Mouse (Mus musculus) cerebellum, postnatal 36 days (tissue): ENCODE measurements around the gene Nab1.
"Not testable (repeated sequence)": the region's sequence is repeated elsewhere in the genome, so short reads cannot be mapped to it uniquely, and the experiment has no call there.

Source experiments
- DNase-seq, 2 experiments: peaks; one replicate each; pipeline ENCODE4 v3.0.0; 2021 to 2022; ENCODE audit warnings: mixed read lengths in 2 of 2

Nab1 gene

DNA sequence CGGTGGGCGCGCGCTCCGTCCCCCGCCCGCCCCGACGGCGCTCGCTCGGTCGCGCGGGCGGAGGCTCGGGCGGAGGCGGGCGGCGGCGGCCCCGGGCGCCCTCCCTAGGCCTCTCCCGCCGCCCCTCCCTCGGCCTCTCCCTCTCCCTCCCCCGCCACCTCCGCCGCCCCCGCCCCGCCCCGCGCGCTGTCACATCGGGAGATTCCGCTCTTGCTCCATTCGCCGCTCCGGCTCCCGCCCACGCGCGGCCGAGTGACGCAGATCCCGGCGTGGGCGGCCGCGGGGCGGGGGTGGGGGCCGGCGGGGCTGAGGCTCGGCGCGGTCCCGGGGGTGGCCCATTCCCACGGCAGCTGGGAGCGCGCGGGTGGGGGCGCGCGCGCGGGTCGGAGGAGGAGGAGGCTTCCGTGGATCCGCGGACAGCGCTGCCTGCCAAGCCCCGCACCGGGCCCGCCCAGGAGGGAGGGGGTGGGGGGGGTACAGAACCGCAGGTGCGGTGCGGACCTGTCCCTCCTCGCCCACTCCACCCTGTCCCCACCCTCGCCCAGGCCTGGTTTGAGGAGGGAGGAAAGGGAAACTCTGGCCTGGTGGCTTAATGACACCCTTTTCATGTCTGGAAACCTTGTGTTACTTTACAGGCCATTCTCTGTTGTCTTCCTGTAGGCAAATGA is at the start of gene Nab1:
Nab1 (minus strand) TSS at position 366 of the 668 bp plus-strand sequence.
- DNase-seq = peak; percentile 77 to 88

DNA sequence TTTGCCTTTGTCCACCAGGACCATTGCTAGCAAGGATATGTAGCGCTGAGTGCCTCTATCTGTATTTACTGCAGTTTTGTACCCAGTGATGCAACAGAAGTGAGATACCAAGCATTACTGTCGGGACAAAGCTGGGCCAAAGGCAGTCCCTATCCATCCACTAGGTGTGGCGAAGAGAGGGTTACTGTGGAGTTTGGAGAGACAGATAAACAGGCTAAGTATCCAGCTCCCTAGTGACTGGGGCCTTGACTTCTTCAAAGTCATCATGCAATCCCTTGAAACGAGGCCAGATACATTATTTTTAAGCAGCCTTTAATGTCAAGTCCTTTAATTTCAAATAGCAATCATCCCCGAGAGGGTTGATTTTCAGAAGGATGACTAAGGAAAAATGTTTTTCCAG is 47.0 kb upstream of the Nab1 start:
- no peak for DNase-seq

DNA sequence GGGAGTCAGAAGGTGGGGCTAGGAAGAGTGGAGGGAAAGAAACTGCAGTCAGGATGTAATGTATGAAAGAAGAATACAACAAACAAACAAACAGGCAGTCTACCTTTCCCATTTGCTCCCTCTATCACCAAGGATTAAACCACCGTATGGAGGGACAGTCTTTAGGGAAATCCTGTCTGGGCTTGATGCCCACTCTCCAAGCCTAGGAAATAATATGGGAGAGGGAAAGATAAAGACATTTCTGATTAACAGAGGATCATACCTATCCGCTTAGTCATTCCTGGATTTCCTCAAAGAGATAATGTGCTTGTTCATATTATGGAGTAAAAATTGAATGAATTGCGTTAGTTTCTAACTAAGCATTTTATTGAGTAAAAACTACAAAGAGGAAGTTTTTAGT is 46.3 kb upstream of the Nab1 start:
- DNase-seq = no peak

DNA sequence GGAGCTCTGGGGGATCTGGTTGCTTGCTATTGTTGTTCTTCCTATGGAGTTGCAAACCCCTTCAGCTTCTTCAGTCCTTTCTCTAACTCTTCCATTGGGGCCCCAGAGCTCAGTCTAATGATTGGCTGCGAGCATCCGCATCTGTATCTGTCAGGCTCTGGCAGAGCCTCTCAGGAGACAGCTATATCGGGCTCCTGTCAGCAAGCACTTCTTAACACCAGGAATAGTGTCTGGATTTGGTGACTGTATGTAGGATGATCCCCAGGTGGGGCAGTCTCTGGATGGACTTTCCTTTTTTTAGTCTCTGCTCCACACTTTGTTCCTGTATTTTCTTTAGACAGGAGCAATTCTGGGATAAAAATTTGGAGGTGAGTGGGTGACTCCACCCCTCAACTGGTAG is 39.6 kb upstream of the Nab1 start:
- DNase-seq = not testable (repeated sequence)

GRCm38 (mm10) chr1:52529933-52530332 is 29.5 kb upstream of the Nab1 start:
- no peak for DNase-seq

DNA sequence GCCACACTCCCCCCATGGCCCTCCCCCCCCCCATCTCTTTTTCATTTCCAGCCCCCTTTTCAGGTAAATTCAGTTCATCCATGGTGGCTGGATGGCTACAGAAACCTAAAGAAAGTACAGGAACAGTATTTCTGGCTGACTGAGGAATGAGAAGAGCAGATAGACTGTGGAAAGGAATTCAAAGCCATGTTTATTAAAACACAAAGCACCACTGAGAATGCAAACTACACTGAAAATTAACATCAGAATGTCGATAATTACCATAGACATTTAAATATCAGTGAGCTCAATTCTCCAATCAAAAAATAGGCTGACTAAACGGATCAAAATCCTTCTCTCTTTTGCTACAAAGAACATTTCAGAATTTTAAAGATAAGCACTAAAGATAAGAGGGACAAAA is 27.2 kb upstream of the Nab1 start:
- DNase-seq = no peak

GRCm38 (mm10) chr1:52527252-52527651 is 26.8 kb upstream of the Nab1 start:
- no peak for DNase-seq

- DNase-seq = no peak
Measured at GRCm38 (mm10) chr1:52524663-52525062, 24.2 kb upstream of the Nab1 start.

- no peak for DNase-seq
Measured at GRCm38 (mm10) chr1:52524150-52524549, 23.7 kb upstream of the Nab1 start.

- DNase-seq = peak; percentile 96 to 97
Measured at GRCm38 (mm10) chr1:52521436-52521993, 21.0 kb upstream of the Nab1 start.

DNA sequence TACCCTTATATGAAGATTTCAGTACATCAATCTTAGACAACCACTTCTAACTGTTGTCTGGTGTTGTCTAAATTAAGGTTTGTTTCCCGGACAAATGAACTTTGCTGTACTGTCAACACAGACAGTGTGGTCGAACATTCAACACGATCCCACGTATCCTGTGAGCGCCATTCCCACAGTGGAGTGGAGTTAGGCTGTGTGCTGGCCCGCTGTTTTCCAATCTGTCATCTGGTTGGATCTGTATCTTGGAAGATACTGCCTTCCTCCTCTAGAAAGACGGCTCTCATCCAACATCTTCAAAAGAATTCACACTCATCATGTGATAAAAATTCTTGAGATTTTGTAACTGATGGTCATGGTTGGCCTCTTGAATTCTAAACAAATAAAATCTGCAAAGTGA is 19.7 kb upstream of the Nab1 start:
- no peak for DNase-seq

DNA sequence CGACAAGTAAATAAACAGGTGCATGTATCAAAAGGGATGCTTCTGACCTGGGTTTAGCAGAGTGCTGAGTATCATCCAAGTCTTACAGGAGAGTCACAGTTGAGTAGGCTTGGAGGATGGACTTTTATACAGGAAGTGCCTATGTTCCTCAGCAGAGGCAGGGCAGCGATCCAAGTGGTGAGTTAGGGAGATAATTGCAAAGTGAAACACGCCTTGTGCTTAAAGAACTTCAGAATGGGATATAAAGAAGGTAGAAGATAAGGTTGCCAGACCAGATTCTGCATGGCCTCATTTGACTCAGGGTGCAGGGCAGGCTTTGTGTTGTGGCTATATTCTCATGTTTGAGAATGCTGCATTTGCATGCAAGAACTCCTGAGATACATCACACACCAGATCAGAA is 14.8 kb upstream of the Nab1 start:
- no peak for DNase-seq

DNA sequence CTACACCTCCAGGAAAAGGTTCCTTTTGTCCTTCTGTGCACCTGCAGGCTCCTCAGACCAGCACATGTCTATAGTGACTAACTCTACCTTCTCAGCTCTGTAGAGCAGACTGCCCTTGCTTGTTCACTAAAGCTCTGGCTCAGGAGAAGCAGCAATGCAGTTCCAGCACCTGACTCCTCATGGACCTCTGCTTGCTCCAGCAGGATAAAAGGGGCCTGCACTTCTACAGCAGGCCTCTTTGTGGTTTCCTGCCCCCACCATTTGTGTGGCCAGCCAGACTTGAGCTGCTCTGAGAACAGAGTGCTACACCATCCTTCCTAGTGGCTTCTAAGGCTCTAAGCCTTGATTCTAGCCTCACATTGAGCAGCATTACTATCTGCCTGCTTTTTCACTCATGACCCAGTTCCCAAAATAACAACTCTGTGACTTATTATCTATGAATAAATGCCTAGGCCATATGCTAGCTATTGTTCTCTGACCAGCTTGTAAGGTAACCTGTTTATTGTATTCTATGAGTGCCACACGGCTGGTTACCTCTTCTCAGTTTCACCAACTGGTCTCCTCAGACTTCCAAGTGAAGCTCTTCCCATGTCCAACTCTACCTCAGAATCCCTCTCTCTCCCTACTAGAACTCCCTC is 11.4 kb upstream of the Nab1 start:
- peak in 1 of 2 experiments; percentile 16 for DNase-seq

DNA sequence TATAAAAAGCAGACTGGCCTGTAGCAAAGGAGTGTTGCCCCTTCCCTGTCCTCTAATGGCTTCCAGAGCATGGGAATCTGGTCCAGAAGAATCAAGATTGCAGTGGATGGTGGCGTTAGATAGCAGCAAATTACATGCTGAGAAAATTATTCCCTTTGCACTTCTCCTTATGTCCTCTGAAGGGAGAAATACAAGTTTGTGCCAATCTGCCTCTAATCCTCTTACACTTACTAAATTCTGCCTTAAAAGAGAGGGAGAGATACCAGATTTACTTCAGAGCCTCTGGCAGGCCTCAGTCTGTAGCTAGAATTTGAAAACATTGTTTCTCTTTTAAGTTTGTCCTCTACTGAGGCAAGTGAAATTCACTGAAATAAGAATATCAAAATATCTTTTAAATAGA is 5.7 kb upstream of the Nab1 start:
- no peak for DNase-seq

GRCm38 (mm10) chr1:52502296-52502695 is 1.8 kb upstream of the Nab1 start:
- no peak for DNase-seq

GRCm38 (mm10) chr1:52501688-52502133 is 1.2 kb upstream of the Nab1 start:
- peak; percentile 65 to 71 for DNase-seq

DNA sequence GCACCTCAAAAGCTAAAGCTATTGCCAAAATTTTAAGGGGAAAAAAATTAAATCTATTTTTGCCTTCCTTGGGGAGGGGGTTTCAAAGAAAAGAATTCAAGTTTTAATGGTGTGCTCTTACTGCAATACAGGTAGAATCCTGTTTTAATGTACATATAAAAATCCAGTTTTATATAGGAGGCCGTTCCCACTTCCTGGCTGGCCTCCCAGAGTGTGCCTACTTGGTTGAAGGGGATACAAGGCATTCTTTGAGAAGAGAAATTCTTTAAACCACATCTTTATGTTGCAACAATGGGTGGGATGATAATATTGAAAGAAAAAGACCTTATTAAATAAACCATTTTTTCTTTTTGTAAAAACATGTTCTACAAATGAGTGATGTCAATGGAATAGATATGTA is 611 bp upstream of the Nab1 start:
- no peak for DNase-seq

DNA sequence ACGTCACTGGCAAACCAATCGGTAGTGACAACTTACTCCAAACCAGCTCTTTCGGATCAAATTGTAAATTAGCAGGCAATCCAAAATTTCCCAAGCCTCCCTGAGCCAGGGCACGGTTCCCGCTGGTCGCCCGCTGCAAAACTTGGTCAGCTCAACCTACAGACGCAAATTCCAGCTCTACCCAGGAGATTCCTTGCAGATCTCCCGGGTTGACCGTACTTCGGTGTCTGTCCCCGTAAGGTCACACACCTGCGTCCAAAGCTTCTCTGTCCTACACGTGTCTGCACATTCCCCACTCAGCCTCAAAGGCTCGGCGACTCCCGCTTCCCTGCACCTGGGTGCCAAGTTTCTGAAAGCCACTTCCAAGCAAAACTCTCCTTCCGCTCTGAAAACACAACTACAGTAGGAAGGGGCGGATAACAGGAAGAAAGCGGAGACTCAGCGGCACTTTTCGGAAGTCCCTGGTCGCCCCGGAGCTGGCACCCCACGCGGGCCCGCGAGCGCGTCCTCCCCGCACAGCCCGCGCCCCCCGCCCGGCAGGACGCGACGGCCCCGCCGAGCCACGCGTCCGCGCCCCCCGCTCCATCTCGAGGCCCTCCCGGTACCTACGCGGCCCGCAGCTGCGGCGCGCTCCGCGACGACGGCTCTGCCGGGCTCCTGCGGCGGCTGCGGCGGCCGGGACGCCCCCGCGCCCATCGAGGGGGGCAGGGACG is 722 bp downstream of the Nab1 start:
- DNase-seq = peak; percentile 59 to 69

- DNase-seq = no peak
Measured at GRCm38 (mm10) chr1:52498786-52499450, 1.6 kb downstream of the Nab1 start.

- DNase-seq = no peak
Measured at GRCm38 (mm10) chr1:52489538-52490181, 10.8 kb downstream of the Nab1 start.

GRCm38 (mm10) chr1:52484980-52485379 is 15.5 kb downstream of the Nab1 start:
- no peak for DNase-seq

- no peak for DNase-seq
Measured at GRCm38 (mm10) chr1:52474291-52474690, 26.2 kb downstream of the Nab1 start.
